Mouse (Mus musculus) brain, embryonic 14.5 days (tissue): ENCODE measurements around the gene Sspo. TPM values are rescaled to one million over a fixed set of nuclear protein-coding genes. Genes with fewer than 3 reads are reported as not detected.

Source experiments
- DNase-seq: peaks from one replicate; pipeline ENCODE4 v3.0.0-alpha.2; 2011; ENCODE audit warnings: low read depth
- CTCF ChIP-seq: fragments of 200-500 bp; IDR thresholded peaks from 2 replicates; pipeline ENCODE4 v1.5.1; 2012; ENCODE audit warnings: inconsistent platforms, mild to moderate bottlenecking, moderate library complexity, borderline replicate concordance; ENCODE audit not compliant: insufficient read depth, insufficient read length; ENCODE audit errors: extremely low read depth
- POLR2A ChIP-seq: fragments of 200-500 bp; IDR thresholded peaks from 2 replicates; pipeline ENCODE4 v1.6.1; 2012; ENCODE audit warnings: mild to moderate bottlenecking, inconsistent platforms, borderline replicate concordance; ENCODE audit not compliant: poor library complexity, insufficient read depth, insufficient read length, severe bottlenecking; ENCODE audit errors: extremely low read depth
- polyA plus RNA-seq: library from polyadenylated mRNA; depleted of rRNA; stranded (reverse); fragments of >200 nt; gene quantifications from 2 replicates; pipeline ENCODE4 v1.2.3, GENCODE M21; 2012

Sspo gene
- polyA plus RNA-seq, 1 experiment = 1.3 TPM

- TF ChIP-seq CTCF = no peak
- TF ChIP-seq POLR2A = no peak
- no peak for DNase-seq
Measured at GRCm38 (mm10) chr6:48423336-48423735, 24.7 kb upstream of the Sspo start.

DNA sequence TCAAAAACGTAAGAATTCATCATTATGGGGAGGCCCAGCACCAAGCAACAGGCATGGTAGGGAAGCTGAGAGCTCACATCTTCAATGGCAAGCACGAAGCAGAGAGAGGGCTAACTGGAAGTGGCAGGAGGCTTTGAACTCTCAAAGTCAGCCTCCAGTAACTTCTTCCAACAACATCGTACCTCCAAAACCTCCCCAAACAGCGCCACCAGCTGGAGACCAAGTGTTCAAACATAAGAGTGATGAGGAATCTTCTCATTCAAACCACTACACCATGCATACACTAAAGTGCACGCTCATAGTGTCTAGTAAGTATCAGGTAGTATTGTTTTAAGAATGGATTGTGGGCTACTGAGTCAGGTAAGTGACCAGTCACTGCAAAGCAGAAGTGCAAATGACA lies 24.0 kb upstream of the Sspo start:
- TF ChIP-seq CTCF = no peak
- no peak for TF ChIP-seq POLR2A
- DNase-seq = no peak

DNA sequence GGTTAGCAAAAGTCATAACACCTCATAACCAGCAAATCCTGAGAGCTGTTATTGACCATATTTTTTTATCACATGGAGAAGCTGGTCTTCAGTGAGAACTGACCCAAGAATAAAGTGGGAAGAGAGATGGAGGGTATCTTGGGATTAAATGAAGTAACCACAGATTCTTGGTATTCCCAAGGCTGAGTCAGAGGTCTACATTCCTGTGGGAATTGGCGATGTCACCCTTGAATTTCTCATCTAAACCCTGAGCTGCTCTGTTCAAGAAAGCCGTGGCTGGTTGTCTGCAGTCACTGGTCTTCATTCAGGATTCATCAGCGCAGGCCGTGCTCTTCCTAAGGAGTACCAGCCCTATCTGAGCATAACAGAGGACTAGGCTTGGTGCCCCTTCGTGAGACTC lies 21.1 kb upstream of the Sspo start:
- TF ChIP-seq CTCF = no peak
- TF ChIP-seq POLR2A = no peak
- DNase-seq = no peak

- no peak for TF ChIP-seq CTCF
- no peak for TF ChIP-seq POLR2A
Measured at GRCm38 (mm10) chr6:48428769-48429557, 19.1 kb upstream of the Sspo start.

DNA sequence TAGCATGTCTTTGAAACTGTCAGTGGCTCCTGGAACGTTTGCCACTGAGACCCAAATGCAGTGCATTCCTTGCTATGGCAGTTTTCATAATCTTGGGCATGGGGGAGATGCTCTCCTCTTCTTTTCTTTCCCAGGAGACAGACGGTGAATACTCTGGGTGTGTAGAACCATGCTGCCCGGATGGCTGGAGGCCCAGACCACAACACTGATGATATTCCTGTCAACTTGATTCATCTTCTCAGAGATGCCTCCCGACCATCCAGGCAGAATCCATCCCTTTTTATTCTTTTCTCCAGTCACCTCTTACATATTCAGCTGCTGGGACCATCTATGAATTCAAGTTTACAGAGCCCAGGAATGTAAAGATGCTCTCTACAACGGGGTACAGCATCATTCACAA lies 17.3 kb upstream of the Sspo start:
- DNase-seq = no peak
- TF ChIP-seq CTCF (no peak), POLR2A (no peak)

More at GRCm38 (mm10) chr6:48428769-48429557, 19.1 kb upstream of the Sspo start:
- DNase-seq = no peak

- DNase-seq = no peak
- no peak for TF ChIP-seq POLR2A
- no peak for TF ChIP-seq CTCF
Measured at GRCm38 (mm10) chr6:48432893-48433816, 14.9 kb upstream of the Sspo start.

DNA sequence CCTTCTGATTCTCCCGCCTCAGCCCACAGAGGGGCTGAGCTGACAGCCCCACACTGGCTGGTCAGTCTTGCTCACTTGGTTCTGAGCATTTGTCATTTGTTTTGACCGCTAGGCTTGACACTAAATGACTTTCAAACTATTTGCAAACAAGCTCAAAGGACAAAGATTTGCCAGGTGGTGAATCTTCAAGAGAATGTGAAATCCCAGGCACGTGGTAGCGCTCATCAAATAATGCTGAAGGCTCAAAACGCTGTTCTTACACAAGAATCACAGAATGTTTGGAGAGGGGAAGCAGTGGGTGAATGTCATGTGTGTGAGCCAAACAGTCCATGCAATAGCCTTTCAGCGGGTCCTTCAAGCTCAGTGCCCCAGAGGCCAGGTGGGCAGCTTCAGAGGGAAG lies 13.4 kb upstream of the Sspo start:
- DNase-seq = no peak
- TF ChIP-seq CTCF (no peak), POLR2A (no peak)

- DNase-seq = no peak
- TF ChIP-seq CTCF = no peak
- no peak for TF ChIP-seq POLR2A
Measured at GRCm38 (mm10) chr6:48435111-48435510, 12.9 kb upstream of the Sspo start.

DNA sequence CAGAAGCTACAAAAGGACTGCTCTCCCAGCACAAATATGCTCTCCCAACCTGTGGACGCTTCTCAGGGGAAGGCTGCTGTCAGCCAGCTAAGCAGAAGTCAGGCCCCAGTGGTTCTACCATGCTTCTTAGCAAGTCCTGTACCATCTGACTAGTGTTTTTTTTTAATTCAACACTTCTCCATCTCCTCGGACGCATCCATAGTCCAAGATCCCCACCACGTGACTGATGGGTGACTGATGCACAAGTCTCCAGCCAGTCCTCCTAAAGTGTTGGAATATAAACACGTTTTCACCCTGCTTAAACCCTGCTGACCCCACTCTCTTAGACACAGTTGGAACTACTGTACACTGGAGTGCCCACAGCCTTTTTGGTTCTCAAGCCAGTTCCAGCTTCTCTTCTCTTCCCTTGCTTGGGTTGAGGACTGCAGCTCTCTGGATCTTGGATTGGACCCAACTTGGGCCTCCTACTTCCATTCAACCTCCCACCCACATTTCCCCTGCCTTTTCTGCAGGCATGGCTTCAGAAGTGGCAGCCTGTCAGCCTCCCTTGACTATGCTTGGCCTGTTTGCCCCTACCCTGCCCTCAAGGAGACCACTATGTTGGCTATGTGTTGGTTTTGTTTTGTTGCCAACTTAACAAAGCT lies 12.2 kb upstream of the Sspo start:
- TF ChIP-seq CTCF (no peak), POLR2A (no peak)
- DNase-seq = no peak

DNA sequence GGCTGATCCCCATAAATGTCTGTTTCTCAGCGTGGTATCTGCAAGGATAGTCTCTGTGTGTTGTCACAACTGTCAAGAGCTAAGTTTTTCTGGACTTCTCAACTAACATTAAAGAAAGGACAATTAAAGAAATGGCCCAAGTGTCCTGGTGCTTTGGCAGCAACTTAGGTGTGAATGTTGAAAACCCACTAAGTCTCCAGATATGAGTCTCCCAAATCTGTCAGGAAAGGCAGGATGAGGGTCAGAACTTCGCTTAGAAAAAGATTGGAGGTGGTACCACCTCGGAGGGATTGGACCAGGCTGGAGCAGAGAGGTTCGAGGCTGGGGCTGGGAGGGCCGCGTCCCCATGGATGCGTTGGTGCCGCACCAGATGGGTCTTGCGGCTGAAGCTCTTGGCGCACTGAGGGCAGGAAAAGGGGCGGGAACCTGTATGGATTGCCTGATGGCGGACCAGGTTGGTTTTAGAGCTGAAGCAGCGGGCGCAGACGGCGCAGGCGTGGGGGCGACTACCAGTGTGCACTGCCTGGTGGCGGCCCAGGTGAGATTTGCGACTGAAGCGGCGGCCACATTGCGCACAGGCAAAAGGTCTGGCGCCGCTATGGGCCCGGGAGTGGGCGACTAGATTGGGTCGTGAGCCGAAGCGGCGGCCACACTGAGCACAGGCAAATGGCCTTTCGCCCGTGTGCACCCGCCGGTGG lies 10.2 kb upstream of the Sspo start:
- DNase-seq = peak; percentile 23
- TF ChIP-seq CTCF (no peak), POLR2A (no peak)

- DNase-seq = peak; percentile 54
- TF ChIP-seq POLR2A = no peak
- TF ChIP-seq CTCF = no peak
Measured at GRCm38 (mm10) chr6:48438475-48439125, 9.4 kb upstream of the Sspo start.

- DNase-seq = no peak
- no peak for TF ChIP-seq CTCF
- TF ChIP-seq POLR2A = no peak
Measured at GRCm38 (mm10) chr6:48439654-48440053, 8.4 kb upstream of the Sspo start.
